Mouse (Mus musculus): Measurements from ENCODE around the gene Hmgcll1.

Hmgcll1 gene

GRCm38 (mm10) chr9:76014631-76015531, at the start of gene Hmgcll1:
TSS of gene Hmgcll1 (plus strand) at chr9:76014855.
- no peak for DNase-seq (ENCODE audit: low spot score)

GRCm38 (mm10) chr9:75980097-75980496, 34.6 kb upstream of the Hmgcll1 start:
- no peak for DNase-seq (ENCODE audit: low spot score)

GRCm38 (mm10) chr9:75981139-75981538, 33.5 kb upstream of the Hmgcll1 start:
- DNase-seq (ENCODE audit: low spot score): no peak

GRCm38 (mm10) chr9:75989491-75989890, 25.2 kb upstream of the Hmgcll1 start:
- DNase-seq (ENCODE audit: low spot score): no peak

- no peak for DNase-seq (ENCODE audit: low spot score)
These were observed 15.8 kb upstream of the Hmgcll1 start for GRCm38 (mm10) chr9:75998791-75999350.

- DNase-seq (ENCODE audit: low spot score): no peak
These were observed 13.5 kb upstream of the Hmgcll1 start for GRCm38 (mm10) chr9:76000876-76001858.

GRCm38 (mm10) chr9:76003066-76003465, 11.6 kb upstream of the Hmgcll1 start:
- no peak for DNase-seq (ENCODE audit: low spot score)

GRCm38 (mm10) chr9:76003637-76004036, 11.0 kb upstream of the Hmgcll1 start:
- peak; percentile 76 for DNase-seq (ENCODE audit: low spot score)

GRCm38 (mm10) chr9:76007342-76007970, 7.2 kb upstream of the Hmgcll1 start:
- DNase-seq (ENCODE audit: low spot score): peak; percentile 72

- DNase-seq (ENCODE audit: low spot score): no peak
These were observed 866 bp upstream of the Hmgcll1 start for GRCm38 (mm10) chr9:76013789-76014188.

GRCm38 (mm10) chr9:76015971-76016370, 1.3 kb downstream of the Hmgcll1 start:
- no peak for DNase-seq (ENCODE audit: low spot score)

- DNase-seq (ENCODE audit: low spot score): peak; percentile 76
These were observed 1.9 kb downstream of the Hmgcll1 start for GRCm38 (mm10) chr9:76016506-76016905.

GRCm38 (mm10) chr9:76023551-76023973, 8.9 kb downstream of the Hmgcll1 start:
- DNase-seq (ENCODE audit: low spot score): no peak

- DNase-seq (ENCODE audit: low spot score): peak; percentile 51
These were observed 9.9 kb downstream of the Hmgcll1 start for GRCm38 (mm10) chr9:76024277-76025246.

GRCm38 (mm10) chr9:76029471-76030199, 15.0 kb downstream of the Hmgcll1 start:
- DNase-seq (ENCODE audit: low spot score): no peak

GRCm38 (mm10) chr9:76035058-76035457, 20.4 kb downstream of the Hmgcll1 start:
- no peak for DNase-seq (ENCODE audit: low spot score)

GRCm38 (mm10) chr9:76038327-76039103, 23.9 kb downstream of the Hmgcll1 start:
- no peak for DNase-seq (ENCODE audit: low spot score)

GRCm38 (mm10) chr9:76039711-76040110, 25.1 kb downstream of the Hmgcll1 start:
- no peak for DNase-seq (ENCODE audit: low spot score)

- DNase-seq (ENCODE audit: low spot score): no peak
These were observed 28.7 kb downstream of the Hmgcll1 start for GRCm38 (mm10) chr9:76043341-76043740.

All from lung, postnatal 25 days (tissue).